Mouse (Mus musculus): ENCODE data around the gene Coq2. TPM values are rescaled to one million over a fixed set of nuclear protein-coding genes. Genes with fewer than 3 reads are reported as not detected.

The Coq2 gene
- 83.6 and 86.4 TPM in 2 replicates for polyA plus RNA-seq (2014; fragmentation: Nextera tagmentation; extraction: Ambion mirVana)

DNA sequence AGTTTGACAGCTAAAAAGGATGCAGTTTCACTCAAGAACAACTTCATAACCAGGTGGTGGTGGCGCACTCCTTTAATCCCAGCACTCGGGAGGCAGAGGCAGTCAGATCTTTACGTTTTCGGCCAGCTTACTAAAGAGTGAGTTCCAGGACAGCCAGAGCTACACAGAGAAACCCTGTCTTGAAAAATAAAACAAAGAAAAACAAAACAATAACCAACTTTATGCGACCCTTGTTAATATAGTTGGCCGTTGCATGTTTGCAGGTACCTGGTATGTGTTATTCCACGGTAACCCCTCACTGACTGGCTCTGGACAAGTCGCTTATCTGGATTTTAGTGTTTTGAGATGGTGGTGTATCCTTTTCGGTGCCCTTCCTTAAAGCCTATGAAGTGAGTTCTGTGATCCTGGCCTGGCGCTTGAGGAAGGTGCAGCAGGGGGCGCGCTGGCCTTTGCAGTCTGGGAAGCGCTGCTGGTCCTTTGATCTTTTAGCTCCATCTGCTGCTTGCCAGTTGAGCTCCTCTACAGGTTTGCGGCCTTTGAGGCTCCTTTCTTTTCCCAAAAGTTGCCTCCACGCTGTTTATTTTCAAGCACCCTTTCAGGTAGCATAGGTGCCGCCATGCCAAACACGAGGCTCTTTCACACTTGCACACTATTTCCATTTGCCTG lies at the start of gene Coq2:
Coq2 (minus strand) TSS at position 430 of the 666 bp plus-strand sequence.
- WGBS: 6% methylated on average over 17 of the region's 17 CpGs
- peak within 1 kb of the TSS; percentile 77 to 81 for H3K4me3 ChIP-seq (ENCODE audit: control insufficient read depth in 1 of 2, insufficient read depth in 1 of 2, low read depth in 1 of 2, low read length in 2 of 2)
- no peak for ATAC-seq (ENCODE audit: insufficient number of reproducible peaks, insufficient read depth, low FRiP score, low read depth)

DNA sequence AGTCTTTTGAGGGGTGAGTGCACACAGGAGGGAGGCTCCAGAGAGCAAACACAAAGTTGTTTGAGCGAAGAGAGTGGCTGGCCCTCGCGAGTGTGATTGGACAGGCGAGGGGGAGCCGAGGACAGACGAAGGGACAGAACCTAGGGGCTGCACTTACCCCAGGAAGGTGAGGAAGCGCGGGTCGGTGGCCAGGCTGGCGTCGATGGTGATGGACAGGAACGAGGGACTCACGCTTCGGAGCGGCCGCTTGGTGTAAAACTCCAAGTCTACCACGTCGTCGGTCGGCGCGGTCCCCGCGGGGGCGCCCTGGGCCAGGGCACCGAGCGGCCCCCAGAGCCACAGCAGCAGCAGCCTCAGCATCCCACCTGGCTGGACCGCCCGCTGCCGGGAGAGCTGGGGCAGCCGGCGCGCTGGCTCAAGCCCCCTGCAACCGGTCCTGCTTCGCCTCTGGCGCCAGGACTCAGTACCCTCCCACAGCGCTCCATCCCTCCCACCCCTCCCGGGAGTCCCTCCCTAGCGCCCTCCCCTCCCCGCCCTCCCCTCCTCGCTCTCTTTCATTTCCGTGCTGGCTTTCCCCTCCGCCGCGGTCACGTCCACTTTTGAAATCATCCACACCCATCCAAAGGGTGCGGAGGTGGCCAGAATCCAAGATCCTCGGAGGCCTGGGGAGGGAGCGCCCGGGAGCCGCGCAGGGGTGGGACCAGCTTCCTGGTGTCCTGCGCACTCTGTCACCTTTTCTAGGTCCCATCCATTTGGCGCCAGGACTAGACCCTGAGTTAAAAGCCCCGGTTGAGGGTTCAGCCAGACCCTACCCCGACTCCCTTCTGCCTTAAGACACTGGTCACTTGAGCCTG lies 44.5 kb upstream of the Coq2 start, which contains the start of gene Hpse:
Hpse (minus strand) TSS at position 482 of the 854 bp plus-strand sequence.
- ATAC-seq (ENCODE audit: insufficient number of reproducible peaks, insufficient read depth, low FRiP score, low read depth): peak; percentile 68; the same call in 1 of the 2 replicates
- no peak within 1 kb of the TSS for H3K27ac ChIP-seq (replicated peaks in 1 of 2; ENCODE audit: control insufficient read depth in 1 of 2, insufficient read depth in 1 of 2, low read depth in 2 of 2, low read length in 2 of 2)
- H3K4me1 ChIP-seq (ENCODE audit: control insufficient read depth in 2 of 2, insufficient read depth in 2 of 2, low read length in 2 of 2): peaks cover 2 to 4% of the 10 kb centered on the region in 2 experiments; a peak in 1 of 4 replicates
- H3K27me3 ChIP-seq (ENCODE audit: control insufficient read depth, insufficient read depth, low read length): peaks cover 7% of the 10 kb centered on the region
- H3K4me3 ChIP-seq (ENCODE audit: control insufficient read depth in 1 of 2, insufficient read depth in 1 of 2, low read depth in 1 of 2, low read length in 2 of 2): peak within 1 kb of the TSS; percentile 40 to 51
- H3K4me2 ChIP-seq (ENCODE audit: low read length): peak within 1 kb of the TSS; percentile 95
- H3K36me3 ChIP-seq (ENCODE audit: control insufficient read depth, insufficient read depth, low read length): no peaks in the 10 kb centered on the region
- H3K9ac ChIP-seq (ENCODE audit: low read length): peak within 1 kb of the TSS; percentile 49
- 1% methylated on average over 55 of the region's 56 CpGs for WGBS
- H3K9me3 ChIP-seq (ENCODE audit: control insufficient read depth, low read length): peaks cover 5% of the 10 kb centered on the region

More for the DNA sequence above, at the start of gene Coq2:
- Histone ChIP-seq H3K27me3 (ENCODE audit: control insufficient read depth, insufficient read depth, low read length) (no peaks in the 10 kb centered on the region; the same call in 1 of the 2 replicates), H3K4me1 (ENCODE audit: control insufficient read depth in 2 of 2, insufficient read depth in 2 of 2, low read length in 2 of 2) (peaks cover 4 to 5% of the 10 kb centered on the region in 2 experiments; a peak in 2 of 4 replicates), H3K9me3 (ENCODE audit: control insufficient read depth, low read length) (no peaks in the 10 kb centered on the region), H3K9ac (ENCODE audit: low read length) (peak within 1 kb of the TSS; percentile 91), H3K27ac (replicated peaks in 1 of 2; ENCODE audit: control insufficient read depth in 1 of 2, insufficient read depth in 1 of 2, low read depth in 2 of 2, low read length in 2 of 2) (peak within 1 kb of the TSS in 1 of 2 experiments; percentile 59; a peak in 1 of 4 replicates), H3K4me2 (ENCODE audit: low read length) (peak within 1 kb of the TSS; percentile 89), H3K36me3 (ENCODE audit: control insufficient read depth, insufficient read depth, low read length) (peaks cover 9% of the 10 kb centered on the region)

DNA sequence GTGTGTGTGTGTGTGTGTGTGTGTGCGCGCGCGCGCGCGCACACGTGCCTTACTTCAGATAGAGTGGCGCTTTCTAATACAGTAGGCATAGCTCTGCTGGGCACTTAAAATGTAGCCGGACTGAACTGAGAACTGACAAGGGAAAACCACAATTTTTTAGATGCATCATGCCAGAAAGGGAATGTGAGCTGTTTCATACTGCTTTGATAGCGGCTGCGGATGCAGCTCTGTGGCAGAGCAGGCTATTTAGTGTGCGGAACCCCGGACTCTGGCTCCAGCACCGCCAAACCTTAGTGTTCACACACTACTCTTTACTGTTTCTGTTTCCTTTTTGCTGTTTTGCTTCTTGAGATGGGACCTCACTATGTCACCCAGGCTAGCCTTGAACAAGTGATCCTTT lies 41.8 kb upstream of the Coq2 start:
- ATAC-seq (ENCODE audit: insufficient number of reproducible peaks, insufficient read depth, low FRiP score, low read depth): no peak
- Histone ChIP-seq H3K9ac (ENCODE audit: low read length) (no peak overlapping the region), H3K4me3 (ENCODE audit: control insufficient read depth in 1 of 2, insufficient read depth in 1 of 2, low read depth in 1 of 2, low read length in 2 of 2) (no peak overlapping the region), H3K4me1 (ENCODE audit: control insufficient read depth in 2 of 2, insufficient read depth in 2 of 2, low read length in 2 of 2) (peaks cover 2 to 4% of the 10 kb centered on the region in 2 experiments; a peak in 1 of 4 replicates), H3K9me3 (ENCODE audit: control insufficient read depth, low read length) (no peaks in the 10 kb centered on the region), H3K36me3 (ENCODE audit: control insufficient read depth, insufficient read depth, low read length) (no peaks in the 10 kb centered on the region), H3K27me3 (ENCODE audit: control insufficient read depth, insufficient read depth, low read length) (peaks cover 7% of the 10 kb centered on the region), H3K27ac (replicated peaks in 1 of 2; ENCODE audit: control insufficient read depth in 1 of 2, insufficient read depth in 1 of 2, low read depth in 2 of 2, low read length in 2 of 2) (no peak overlapping the region), H3K4me2 (ENCODE audit: low read length) (no peak overlapping the region)
- WGBS: 92% methylated on average over 15 of the region's 15 CpGs

DNA sequence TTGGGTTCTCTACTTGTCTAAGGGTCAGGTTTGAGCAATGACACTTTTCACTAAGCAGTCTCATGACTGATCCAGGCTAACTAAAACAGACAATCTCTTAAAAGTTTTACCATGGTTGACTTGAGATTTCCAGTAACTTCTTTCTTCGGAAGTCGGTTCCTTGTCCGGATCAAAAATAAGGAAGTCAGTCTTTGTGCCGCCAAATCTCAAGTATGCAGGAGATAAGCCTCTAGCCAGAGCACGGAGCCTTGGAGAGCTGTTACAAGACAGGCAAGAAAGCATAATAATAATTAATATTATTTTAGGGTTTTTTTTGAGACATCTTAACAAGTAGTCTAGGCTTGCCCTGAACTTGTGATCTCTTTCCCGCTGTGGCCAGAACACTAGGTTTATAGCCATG lies 36.3 kb upstream of the Coq2 start:
- no peak for ATAC-seq (ENCODE audit: insufficient number of reproducible peaks, insufficient read depth, low FRiP score, low read depth)
- no peak overlapping the region for H3K27ac ChIP-seq (replicated peaks in 1 of 2; ENCODE audit: control insufficient read depth in 1 of 2, insufficient read depth in 1 of 2, low read depth in 2 of 2, low read length in 2 of 2)

DNA sequence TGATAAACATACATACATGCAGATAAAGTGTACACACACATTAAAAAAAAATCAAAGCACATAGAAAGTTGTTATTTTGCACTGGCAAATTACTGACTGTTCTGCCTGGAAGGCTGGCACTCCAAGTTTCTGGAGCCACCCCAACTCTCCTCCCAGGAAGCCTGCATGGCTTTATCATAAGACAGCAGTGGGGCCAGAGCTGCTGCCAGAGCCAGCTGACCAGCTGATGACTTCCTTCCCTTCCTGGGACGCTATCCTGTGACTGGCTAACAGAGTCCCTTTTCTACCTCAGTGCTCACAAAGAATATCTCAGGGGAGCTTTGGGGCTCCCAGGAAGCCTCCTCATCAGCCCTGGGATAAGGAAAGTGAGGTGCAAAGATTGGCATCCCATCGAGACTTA lies 35.1 kb upstream of the Coq2 start:
- 42% methylated on average over 2 of the region's 2 CpGs for WGBS

More for the DNA sequence above, 36.3 kb upstream of the Coq2 start:
- Histone ChIP-seq H3K4me1 (ENCODE audit: control insufficient read depth in 2 of 2, insufficient read depth in 2 of 2, low read length in 2 of 2) (peaks cover 8% of the 10 kb centered on the region in 2 experiments; a peak in 3 of 4 replicates), H3K36me3 (ENCODE audit: control insufficient read depth, insufficient read depth, low read length) (no peaks in the 10 kb centered on the region), H3K4me2 (ENCODE audit: low read length) (no peak overlapping the region), H3K9me3 (ENCODE audit: control insufficient read depth, low read length) (no peaks in the 10 kb centered on the region), H3K4me3 (ENCODE audit: control insufficient read depth in 1 of 2, insufficient read depth in 1 of 2, low read depth in 1 of 2, low read length in 2 of 2) (no peak overlapping the region), H3K9ac (ENCODE audit: low read length) (no peak overlapping the region), H3K27me3 (ENCODE audit: control insufficient read depth, insufficient read depth, low read length) (no peaks in the 10 kb centered on the region)
- 41% methylated on average over 6 of the region's 6 CpGs for WGBS

DNA sequence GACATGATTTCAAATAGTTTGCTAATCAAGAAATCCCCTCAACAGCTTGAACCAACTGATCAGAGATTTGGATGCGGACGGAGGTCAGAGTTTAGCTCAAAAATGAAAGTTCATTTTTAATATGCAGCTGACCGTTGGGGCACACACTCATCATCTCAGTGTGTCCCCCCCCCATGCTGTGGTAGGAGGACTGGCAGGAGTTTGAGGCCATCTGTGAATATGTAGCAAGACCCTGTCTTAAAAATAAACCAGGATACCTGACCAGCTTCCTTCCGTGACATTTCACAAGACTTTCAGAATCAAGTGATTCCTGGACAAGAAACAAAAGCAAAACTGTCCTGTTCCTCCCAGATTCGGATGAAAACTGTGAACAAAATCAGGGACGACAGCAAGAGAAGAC lies 34.1 kb upstream of the Coq2 start:
- H3K27ac ChIP-seq (replicated peaks in 1 of 2; ENCODE audit: control insufficient read depth in 1 of 2, insufficient read depth in 1 of 2, low read depth in 2 of 2, low read length in 2 of 2): no peak overlapping the region
- H3K9ac ChIP-seq (ENCODE audit: low read length): no peak overlapping the region
- no peaks in the 10 kb centered on the region for H3K36me3 ChIP-seq (ENCODE audit: control insufficient read depth, insufficient read depth, low read length)
- no peak for ATAC-seq (ENCODE audit: insufficient number of reproducible peaks, insufficient read depth, low FRiP score, low read depth)
- H3K4me1 ChIP-seq (ENCODE audit: control insufficient read depth in 2 of 2, insufficient read depth in 2 of 2, low read length in 2 of 2): peaks cover 8% of the 10 kb centered on the region in 2 experiments; a peak in 3 of 4 replicates
- H3K4me2 ChIP-seq (ENCODE audit: low read length): no peak overlapping the region
- H3K4me3 ChIP-seq (ENCODE audit: control insufficient read depth in 1 of 2, insufficient read depth in 1 of 2, low read depth in 1 of 2, low read length in 2 of 2): no peak overlapping the region
- 85% methylated on average over 6 of the region's 6 CpGs for WGBS
- H3K27me3 ChIP-seq (ENCODE audit: control insufficient read depth, insufficient read depth, low read length): no peaks in the 10 kb centered on the region
- H3K9me3 ChIP-seq (ENCODE audit: control insufficient read depth, low read length): no peaks in the 10 kb centered on the region

More for the DNA sequence above, 35.1 kb upstream of the Coq2 start:
- no peak for ATAC-seq (ENCODE audit: insufficient number of reproducible peaks, insufficient read depth, low FRiP score, low read depth)
- Histone ChIP-seq H3K4me1 (ENCODE audit: control insufficient read depth in 2 of 2, insufficient read depth in 2 of 2, low read length in 2 of 2) (peaks cover 8% of the 10 kb centered on the region in 2 experiments; a peak in 3 of 4 replicates), H3K27me3 (ENCODE audit: control insufficient read depth, insufficient read depth, low read length) (no peaks in the 10 kb centered on the region), H3K4me2 (ENCODE audit: low read length) (no peak overlapping the region), H3K9me3 (ENCODE audit: control insufficient read depth, low read length) (no peaks in the 10 kb centered on the region), H3K4me3 (ENCODE audit: control insufficient read depth in 1 of 2, insufficient read depth in 1 of 2, low read depth in 1 of 2, low read length in 2 of 2) (no peak overlapping the region), H3K36me3 (ENCODE audit: control insufficient read depth, insufficient read depth, low read length) (no peaks in the 10 kb centered on the region), H3K27ac (replicated peaks in 1 of 2; ENCODE audit: control insufficient read depth in 1 of 2, insufficient read depth in 1 of 2, low read depth in 2 of 2, low read length in 2 of 2) (no peak overlapping the region), H3K9ac (ENCODE audit: low read length) (no peak overlapping the region)

DNA sequence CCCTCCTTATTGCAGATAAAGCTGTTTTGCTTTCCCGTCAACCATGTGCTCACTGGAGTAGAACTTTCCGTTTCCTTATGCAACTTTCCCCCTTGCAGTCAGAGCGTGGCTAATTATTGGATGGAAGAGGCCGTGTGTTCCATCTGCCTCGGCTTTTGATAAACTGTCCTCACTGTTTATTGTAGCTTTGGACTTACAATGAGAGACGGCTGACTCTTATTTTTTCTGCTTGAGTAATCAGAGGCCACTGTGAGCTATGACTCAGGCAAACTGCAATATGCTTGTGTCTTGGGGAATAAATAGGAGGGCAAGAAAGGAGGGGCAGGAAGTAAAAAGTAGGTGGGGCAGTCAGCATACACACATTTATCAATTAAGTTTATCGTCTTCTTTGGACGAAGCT lies 31.7 kb upstream of the Coq2 start:
- no peak overlapping the region for H3K4me3 ChIP-seq (ENCODE audit: control insufficient read depth in 1 of 2, insufficient read depth in 1 of 2, low read depth in 1 of 2, low read length in 2 of 2)
- 66% methylated on average over 8 of the region's 8 CpGs for WGBS
- no peak for ATAC-seq (ENCODE audit: insufficient number of reproducible peaks, insufficient read depth, low FRiP score, low read depth)

More for the DNA sequence above, 31.7 kb upstream of the Coq2 start:
- H3K36me3 ChIP-seq (ENCODE audit: control insufficient read depth, insufficient read depth, low read length): no peaks in the 10 kb centered on the region
- H3K27me3 ChIP-seq (ENCODE audit: control insufficient read depth, insufficient read depth, low read length): no peaks in the 10 kb centered on the region
- no peaks in the 10 kb centered on the region for H3K9me3 ChIP-seq (ENCODE audit: control insufficient read depth, low read length)
- peaks cover 8% of the 10 kb centered on the region in 2 experiments; a peak in 3 of 4 replicates for H3K4me1 ChIP-seq (ENCODE audit: control insufficient read depth in 2 of 2, insufficient read depth in 2 of 2, low read length in 2 of 2)
- H3K9ac ChIP-seq (ENCODE audit: low read length): no peak overlapping the region
- no peak overlapping the region for H3K4me2 ChIP-seq (ENCODE audit: low read length)
- no peak overlapping the region for H3K27ac ChIP-seq (replicated peaks in 1 of 2; ENCODE audit: control insufficient read depth in 1 of 2, insufficient read depth in 1 of 2, low read depth in 2 of 2, low read length in 2 of 2)
